Mouse (Mus musculus): ENCODE data around the gene Fam198a. TPM values are rescaled to one million over a fixed set of nuclear protein-coding genes. Genes with fewer than 3 reads are reported as not detected.

The Fam198a gene
- polyA plus RNA-seq, 1 experiment from 2014 or later = 0.45 TPM

GRCm38 (mm10) chr9:121919027-121919501 is 31.7 kb upstream of the Fam198a start:
- no peak overlapping the region for H3K4me2 ChIP-seq (ENCODE audit: low read depth, severe bottlenecking)
- DNase-seq (ENCODE audit: low spot score) = no peak
- H3K4me3 ChIP-seq (ENCODE audit: low read depth, low read length) = no peak overlapping the region
- H3K9me3 ChIP-seq (ENCODE audit: control insufficient read depth, low read length) = no peaks in the 10 kb centered on the region
- no peak overlapping the region for H3K9ac ChIP-seq (ENCODE audit: low read length)
- 82% methylated on average over 10 of the region's 10 CpGs for WGBS
- H3K27ac ChIP-seq (replicated peaks; ENCODE audit: low read depth, low read length) = no peak overlapping the region
- no peaks in the 10 kb centered on the region for H3K4me1 ChIP-seq (ENCODE audit: control insufficient read depth, insufficient read depth, low read length)
- no peak for ATAC-seq (ENCODE audit: insufficient number of reproducible peaks, low FRiP score, low TSS enrichment, low read depth)
- H3K36me3 ChIP-seq (ENCODE audit: control insufficient read depth, insufficient read depth, low read length) = no peaks in the 10 kb centered on the region
- H3K27me3 ChIP-seq (ENCODE audit: control insufficient read depth, insufficient read depth, low read length) = no peaks in the 10 kb centered on the region

DNA sequence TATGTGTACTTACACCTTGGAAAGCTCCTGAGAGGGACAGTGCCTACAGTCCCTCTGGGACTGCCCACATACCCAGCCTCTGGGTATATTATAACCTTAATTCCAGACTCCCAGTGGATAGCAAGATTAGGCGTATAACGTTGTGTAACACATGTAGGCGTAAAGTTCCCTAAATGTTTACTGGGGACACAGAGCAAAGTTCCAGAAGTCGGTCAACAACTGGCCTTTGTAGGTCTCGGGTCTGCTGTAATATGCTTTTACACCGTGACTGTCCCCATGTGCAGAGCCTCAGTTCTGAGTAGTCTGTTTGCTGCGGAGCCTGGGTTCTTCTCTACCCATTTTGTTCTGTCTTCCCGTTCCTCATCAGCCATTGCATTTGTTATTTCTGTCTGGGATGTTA is 27.3 kb upstream of the Fam198a start:
- Histone ChIP-seq H3K27me3 (ENCODE audit: control insufficient read depth, insufficient read depth, low read length) (no peaks in the 10 kb centered on the region), H3K4me3 (ENCODE audit: low read depth, low read length) (no peak overlapping the region), H3K4me1 (ENCODE audit: control insufficient read depth, insufficient read depth, low read length) (peaks cover 5% of the 10 kb centered on the region; the same call in 1 of the 2 replicates), H3K36me3 (ENCODE audit: control insufficient read depth, insufficient read depth, low read length) (no peaks in the 10 kb centered on the region), H3K27ac (replicated peaks; ENCODE audit: low read depth, low read length) (no peak overlapping the region), H3K9me3 (ENCODE audit: control insufficient read depth, low read length) (no peaks in the 10 kb centered on the region), H3K4me2 (ENCODE audit: low read depth, severe bottlenecking) (no peak overlapping the region), H3K9ac (ENCODE audit: low read length) (no peak overlapping the region)
- WGBS = 89% methylated on average over 8 of the region's 8 CpGs
- ATAC-seq (ENCODE audit: insufficient number of reproducible peaks, low FRiP score, low TSS enrichment, low read depth) (no peak), DNase-seq (ENCODE audit: low spot score) (no peak)

DNA sequence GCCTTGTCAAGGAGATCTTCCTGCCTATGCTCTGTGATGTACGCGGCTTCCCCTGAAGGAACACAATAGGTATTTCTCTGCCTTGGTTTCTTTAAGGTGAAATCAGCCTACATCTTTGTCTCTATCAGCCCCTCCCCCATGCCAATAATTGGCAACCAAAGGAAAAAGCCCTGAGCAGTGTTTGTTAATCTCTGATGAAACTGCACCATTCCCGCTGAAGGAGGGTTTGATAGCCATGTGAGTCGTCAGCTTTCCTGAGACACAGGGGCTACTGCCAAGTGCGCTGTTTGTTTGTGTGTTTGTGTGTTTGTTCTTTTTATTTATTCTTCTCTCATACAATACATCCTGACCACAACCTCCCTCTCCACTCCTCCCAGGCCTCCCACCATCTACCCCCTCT is 26.9 kb upstream of the Fam198a start:
- H3K4me3 ChIP-seq (ENCODE audit: low read depth, low read length) = no peak overlapping the region
- no peak overlapping the region for H3K27ac ChIP-seq (replicated peaks; ENCODE audit: low read depth, low read length)
- ATAC-seq (ENCODE audit: insufficient number of reproducible peaks, low FRiP score, low TSS enrichment, low read depth) (no peak), DNase-seq (ENCODE audit: low spot score) (no peak)
- H3K36me3 ChIP-seq (ENCODE audit: control insufficient read depth, insufficient read depth, low read length) = no peaks in the 10 kb centered on the region
- no peaks in the 10 kb centered on the region for H3K27me3 ChIP-seq (ENCODE audit: control insufficient read depth, insufficient read depth, low read length)
- WGBS = 85% methylated on average over 5 of the region's 5 CpGs
- H3K4me1 ChIP-seq (ENCODE audit: control insufficient read depth, insufficient read depth, low read length) = peaks cover 5% of the 10 kb centered on the region; the same call in 1 of the 2 replicates
- no peak overlapping the region for H3K9ac ChIP-seq (ENCODE audit: low read length)
- H3K4me2 ChIP-seq (ENCODE audit: low read depth, severe bottlenecking) = no peak overlapping the region
- no peaks in the 10 kb centered on the region for H3K9me3 ChIP-seq (ENCODE audit: control insufficient read depth, low read length)

DNA sequence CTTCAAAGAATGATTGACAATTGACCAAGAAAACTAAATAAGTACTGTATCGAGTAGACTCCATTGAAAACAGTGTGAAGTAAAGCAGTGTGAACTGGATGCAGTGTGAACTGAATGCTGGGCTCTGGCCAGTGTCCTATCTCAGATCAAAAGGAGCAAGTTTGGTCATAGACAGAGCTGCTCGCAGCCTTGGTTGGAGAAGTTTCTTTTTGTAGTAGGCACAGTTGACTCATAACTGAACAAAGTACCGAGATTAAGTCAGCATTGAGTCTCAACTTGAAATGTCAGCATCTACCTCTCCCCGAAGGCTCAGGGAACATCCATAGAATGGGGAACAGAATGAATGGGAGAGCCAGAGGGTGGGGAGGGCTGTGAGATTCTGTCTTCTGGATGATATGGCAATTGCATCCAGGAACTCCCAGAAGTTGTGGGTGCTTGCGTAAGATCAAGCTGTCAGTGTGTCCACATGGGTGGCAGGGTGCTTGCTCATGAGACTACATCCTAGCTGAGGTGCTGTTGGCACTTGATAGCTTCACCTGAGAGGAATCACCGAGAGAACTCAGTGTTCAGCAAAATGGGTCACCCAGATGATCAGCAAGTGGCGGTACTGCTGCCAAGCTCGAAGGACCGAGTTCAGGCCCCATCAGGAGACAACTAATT is 25.8 kb upstream of the Fam198a start:
- no peaks in the 10 kb centered on the region for H3K9me3 ChIP-seq (ENCODE audit: control insufficient read depth, low read length)
- DNase-seq (ENCODE audit: low spot score) = no peak
- H3K9ac ChIP-seq (ENCODE audit: low read length) = no peak overlapping the region
- H3K4me2 ChIP-seq (ENCODE audit: low read depth, severe bottlenecking) = no peak overlapping the region
- no peak overlapping the region for H3K4me3 ChIP-seq (ENCODE audit: low read depth, low read length)
- no peak for ATAC-seq (ENCODE audit: insufficient number of reproducible peaks, low FRiP score, low TSS enrichment, low read depth)
- no peaks in the 10 kb centered on the region for H3K27me3 ChIP-seq (ENCODE audit: control insufficient read depth, insufficient read depth, low read length)
- peaks cover 5% of the 10 kb centered on the region; the same call in 1 of the 2 replicates for H3K4me1 ChIP-seq (ENCODE audit: control insufficient read depth, insufficient read depth, low read length)
- no peak overlapping the region for H3K27ac ChIP-seq (replicated peaks; ENCODE audit: low read depth, low read length)
- 94% methylated on average over 9 of the region's 9 CpGs for WGBS
- H3K36me3 ChIP-seq (ENCODE audit: control insufficient read depth, insufficient read depth, low read length) = no peaks in the 10 kb centered on the region

DNA sequence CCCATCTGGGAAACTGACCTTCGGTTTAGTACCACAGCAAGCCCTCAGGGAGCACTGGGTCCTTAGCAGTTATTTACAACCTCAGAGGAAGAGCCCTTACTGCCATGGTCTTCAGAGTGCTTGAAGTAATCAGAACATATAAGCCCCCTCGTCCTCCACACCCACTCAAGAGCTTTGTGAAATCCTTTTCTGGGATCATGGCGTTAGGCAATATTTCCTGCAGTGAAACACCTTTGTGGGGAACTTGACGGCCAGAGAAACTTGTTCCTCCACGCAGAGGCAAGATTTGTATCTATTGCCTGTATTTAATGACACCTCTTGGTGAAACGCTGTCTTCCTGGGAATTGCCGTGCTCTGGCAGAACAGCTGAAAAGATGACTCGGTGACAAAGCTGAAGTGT is 24.8 kb upstream of the Fam198a start:
- 59% methylated on average over 8 of the region's 8 CpGs for WGBS
- no peak for ATAC-seq (ENCODE audit: insufficient number of reproducible peaks, low FRiP score, low TSS enrichment, low read depth)

DNA sequence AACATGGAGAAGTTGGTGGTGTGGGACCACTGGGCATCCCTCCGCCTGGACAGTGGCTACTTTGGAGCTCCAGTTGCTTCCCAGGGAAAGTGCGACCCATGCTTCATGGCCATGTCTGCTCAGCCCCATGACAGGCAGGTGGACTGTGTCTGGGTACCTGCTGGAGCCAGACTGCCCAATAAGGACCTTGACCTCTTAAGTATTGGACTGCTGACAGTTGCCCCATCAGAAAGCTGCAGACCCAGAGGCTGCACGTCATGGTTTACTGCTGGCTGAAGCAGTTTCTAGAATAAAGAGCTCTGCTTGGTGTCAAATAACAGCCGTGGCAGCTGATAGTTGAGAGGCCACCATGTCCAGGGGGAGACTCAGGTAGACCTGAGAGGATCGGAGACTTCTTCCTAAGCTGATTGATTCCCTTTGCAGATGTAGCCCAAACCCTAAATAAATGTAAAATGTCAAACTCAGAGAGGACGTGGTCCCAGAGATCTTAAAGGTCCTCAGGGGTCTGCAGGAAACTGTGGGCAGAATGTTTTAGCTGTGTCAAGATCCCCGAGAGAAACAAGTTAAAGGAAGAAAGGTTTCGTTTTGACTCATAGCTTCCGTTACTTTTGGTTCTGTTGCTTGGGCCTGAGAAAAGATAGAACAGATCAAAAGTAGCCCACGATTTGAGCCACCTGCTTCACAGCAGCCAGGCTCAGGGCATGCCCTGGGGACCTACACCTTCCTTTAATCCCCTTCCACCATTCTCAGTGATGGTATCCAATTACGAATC is 24.0 kb upstream of the Fam198a start:
- H3K36me3 ChIP-seq (ENCODE audit: control insufficient read depth, insufficient read depth, low read length) = no peaks in the 10 kb centered on the region
- H3K4me1 ChIP-seq (ENCODE audit: control insufficient read depth, insufficient read depth, low read length) = peaks cover 5% of the 10 kb centered on the region; the same call in 1 of the 2 replicates
- WGBS = 58% methylated on average over 11 of the region's 11 CpGs
- ATAC-seq (ENCODE audit: insufficient number of reproducible peaks, low FRiP score, low TSS enrichment, low read depth) = no peak
- no peak for DNase-seq (ENCODE audit: low spot score)
- no peak overlapping the region for H3K4me3 ChIP-seq (ENCODE audit: low read depth, low read length)
- no peak overlapping the region for H3K4me2 ChIP-seq (ENCODE audit: low read depth, severe bottlenecking)
- H3K9me3 ChIP-seq (ENCODE audit: control insufficient read depth, low read length) = no peaks in the 10 kb centered on the region
- H3K27ac ChIP-seq (replicated peaks; ENCODE audit: low read depth, low read length) = no peak overlapping the region
- no peak overlapping the region for H3K9ac ChIP-seq (ENCODE audit: low read length)
- H3K27me3 ChIP-seq (ENCODE audit: control insufficient read depth, insufficient read depth, low read length) = no peaks in the 10 kb centered on the region

More for the DNA sequence above, 24.8 kb upstream of the Fam198a start:
- Histone ChIP-seq H3K4me1 (ENCODE audit: control insufficient read depth, insufficient read depth, low read length) (peaks cover 5% of the 10 kb centered on the region; the same call in 1 of the 2 replicates), H3K9me3 (ENCODE audit: control insufficient read depth, low read length) (no peaks in the 10 kb centered on the region), H3K4me2 (ENCODE audit: low read depth, severe bottlenecking) (no peak overlapping the region), H3K27me3 (ENCODE audit: control insufficient read depth, insufficient read depth, low read length) (no peaks in the 10 kb centered on the region), H3K9ac (ENCODE audit: low read length) (no peak overlapping the region), H3K4me3 (ENCODE audit: low read depth, low read length) (no peak overlapping the region), H3K36me3 (ENCODE audit: control insufficient read depth, insufficient read depth, low read length) (no peaks in the 10 kb centered on the region), H3K27ac (replicated peaks; ENCODE audit: low read depth, low read length) (no peak overlapping the region)
- no peak for DNase-seq (ENCODE audit: low spot score)

DNA sequence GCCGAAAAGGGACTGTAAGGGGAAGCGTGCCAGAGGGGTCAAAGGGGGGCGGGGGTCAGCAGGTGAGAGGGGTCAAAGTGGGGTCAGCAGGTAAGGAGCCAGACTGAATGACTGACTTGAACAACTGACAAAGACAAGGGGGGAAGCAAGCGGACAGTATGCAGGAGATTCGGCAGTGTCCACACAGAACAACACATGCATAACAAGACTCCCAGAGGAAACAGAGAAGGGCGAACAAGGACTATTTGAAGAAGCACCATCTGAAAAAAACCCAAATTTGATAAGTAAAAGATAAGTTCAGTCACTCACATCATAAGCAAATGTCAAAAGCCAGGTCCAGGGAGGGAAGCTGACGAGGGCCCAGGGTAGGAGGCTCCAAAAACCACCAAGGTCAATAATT is 23.1 kb upstream of the Fam198a start:
- no peaks in the 10 kb centered on the region for H3K36me3 ChIP-seq (ENCODE audit: control insufficient read depth, insufficient read depth, low read length)
- DNase-seq (ENCODE audit: low spot score) = no peak
- no peak for ATAC-seq (ENCODE audit: insufficient number of reproducible peaks, low FRiP score, low TSS enrichment, low read depth)
- no peak overlapping the region for H3K27ac ChIP-seq (replicated peaks; ENCODE audit: low read depth, low read length)
- no peak overlapping the region for H3K9ac ChIP-seq (ENCODE audit: low read length)
- H3K9me3 ChIP-seq (ENCODE audit: control insufficient read depth, low read length) = no peaks in the 10 kb centered on the region
- H3K4me1 ChIP-seq (ENCODE audit: control insufficient read depth, insufficient read depth, low read length) = peaks cover 5% of the 10 kb centered on the region; the same call in 1 of the 2 replicates
- 83% methylated on average over 7 of the region's 7 CpGs for WGBS
- H3K27me3 ChIP-seq (ENCODE audit: control insufficient read depth, insufficient read depth, low read length) = no peaks in the 10 kb centered on the region
- no peak overlapping the region for H3K4me2 ChIP-seq (ENCODE audit: low read depth, severe bottlenecking)
- H3K4me3 ChIP-seq (ENCODE audit: low read depth, low read length) = no peak overlapping the region

GRCm38 (mm10) chr9:121928498-121928897 is 22.3 kb upstream of the Fam198a start:
- H3K27ac ChIP-seq (replicated peaks; ENCODE audit: low read depth, low read length) = no peak overlapping the region
- no peaks in the 10 kb centered on the region for H3K36me3 ChIP-seq (ENCODE audit: control insufficient read depth, insufficient read depth, low read length)
- no peaks in the 10 kb centered on the region for H3K27me3 ChIP-seq (ENCODE audit: control insufficient read depth, insufficient read depth, low read length)
- H3K9me3 ChIP-seq (ENCODE audit: control insufficient read depth, low read length) = no peaks in the 10 kb centered on the region
- no peak for ATAC-seq (ENCODE audit: insufficient number of reproducible peaks, low FRiP score, low TSS enrichment, low read depth)
- WGBS = 29% methylated on average over 2 of the region's 2 CpGs
- no peak overlapping the region for H3K4me2 ChIP-seq (ENCODE audit: low read depth, severe bottlenecking)
- H3K9ac ChIP-seq (ENCODE audit: low read length) = no peak overlapping the region
- H3K4me1 ChIP-seq (ENCODE audit: control insufficient read depth, insufficient read depth, low read length) = peaks cover 5% of the 10 kb centered on the region; the same call in 1 of the 2 replicates
- DNase-seq (ENCODE audit: low spot score) = peak; percentile 66
- H3K4me3 ChIP-seq (ENCODE audit: low read depth, low read length) = no peak overlapping the region
